Mouse (Mus musculus) heart, postnatal 0 days (tissue): ENCODE data around the gene Pigb.

Experiments used
- CTCF ChIP-seq: IDR thresholded peaks from 2 replicates; pipeline ENCODE4 v1.5.1; 2016; ENCODE audit warnings: antibody characterized with exemption, control low read depth, low read depth
- EP300 ChIP-seq: IDR thresholded peaks from 2 replicates; pipeline ENCODE4 v1.6.1; 2016; ENCODE audit warnings: antibody characterized with exemption, low read depth

GRCm38 (mm10) chr9:72991420-72991819 is 48.8 kb downstream of the Pigb start:
- TF ChIP-seq EP300 (no peak), CTCF (no peak)
